Mouse (Mus musculus): ENCODE data around the gene Stab1. TPM values are rescaled to one million over a fixed set of nuclear protein-coding genes. Genes with fewer than 3 reads are reported as not detected.

Gene Stab1
- total RNA-seq, 2 experiments from 2014 or later, result 13.9 to 17.5 TPM

GRCm38 (mm10) chr14:31165991-31166630 is 2.3 kb downstream of the Stab1 start:
- DNase-seq (ENCODE audit: extremely low spot score in 1 of 2, low spot score in 1 of 2), result no peak

DNA sequence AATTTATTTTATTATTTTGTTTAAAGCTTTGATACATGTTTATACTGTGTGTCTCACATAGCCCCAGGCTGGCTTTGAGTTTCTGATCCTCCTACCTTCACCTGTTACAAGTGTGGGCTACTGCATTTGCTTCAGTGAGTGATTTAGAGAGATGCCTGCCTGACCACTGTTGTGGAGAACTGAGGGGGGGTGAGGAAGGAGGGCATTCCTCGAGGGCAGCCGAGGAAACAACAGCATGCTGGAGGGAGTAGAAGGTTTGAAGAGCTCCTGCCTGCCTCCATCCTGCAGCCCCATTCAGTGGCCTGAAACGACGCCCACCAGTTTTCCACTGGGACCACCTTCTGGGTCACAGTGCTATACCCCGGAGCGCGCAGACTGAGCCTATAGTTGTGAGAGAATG is 3.0 kb downstream of the Stab1 start:
- DNase-seq (ENCODE audit: extremely low spot score in 1 of 2, low spot score in 1 of 2), result no peak

DNA sequence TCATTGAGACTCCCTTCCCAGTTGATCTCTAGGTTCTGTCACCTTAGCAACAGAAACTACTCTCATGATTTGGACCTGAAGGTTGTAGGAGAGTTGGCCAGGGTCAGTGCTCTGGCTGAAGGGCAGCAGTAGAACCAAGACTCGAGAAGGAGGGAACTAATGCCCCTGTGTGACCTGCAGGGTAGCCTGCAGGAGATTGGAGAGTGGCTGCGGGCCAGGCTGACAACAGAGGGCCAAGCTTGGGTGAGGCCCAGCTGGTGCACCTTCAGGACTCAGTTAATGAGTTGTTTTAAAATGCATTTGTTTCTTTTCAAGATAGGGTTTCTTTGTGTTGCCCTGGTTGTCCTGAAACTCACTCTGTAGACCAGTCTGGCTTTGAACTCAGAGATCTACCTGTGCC is 3.4 kb downstream of the Stab1 start:
- no peak for DNase-seq (ENCODE audit: extremely low spot score in 1 of 2, low spot score in 1 of 2)

- DNase-seq (ENCODE audit: extremely low spot score in 1 of 2, low spot score in 1 of 2), result no peak
Measured at GRCm38 (mm10) chr14:31164067-31164466, 4.4 kb downstream of the Stab1 start.

GRCm38 (mm10) chr14:31161638-31162037 is 6.8 kb downstream of the Stab1 start:
- DNase-seq (ENCODE audit: extremely low spot score in 1 of 2, low spot score in 1 of 2), result no peak

DNA sequence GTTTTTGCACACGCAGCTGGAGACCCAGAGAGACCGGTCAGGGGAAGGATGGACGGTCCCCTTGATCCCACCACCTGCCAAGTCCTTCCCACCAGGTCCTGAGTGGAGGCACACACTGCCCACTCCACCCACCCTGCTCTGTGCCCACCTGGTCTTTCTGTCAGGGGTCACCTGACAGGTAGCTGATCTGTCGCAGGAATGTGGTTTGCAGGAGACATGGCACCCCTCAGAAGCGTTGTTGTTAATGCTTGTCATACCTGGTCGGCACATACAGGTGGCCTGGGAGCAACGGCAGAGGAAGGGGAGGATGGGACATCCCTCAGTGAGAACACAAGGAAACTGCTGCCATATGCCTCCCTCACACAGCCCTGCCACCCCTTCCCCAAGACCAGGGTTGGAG is 7.2 kb downstream of the Stab1 start:
- DNase-seq (ENCODE audit: extremely low spot score in 1 of 2, low spot score in 1 of 2), result no peak

- DNase-seq (ENCODE audit: extremely low spot score in 1 of 2, low spot score in 1 of 2), result no peak
Measured at GRCm38 (mm10) chr14:31160196-31161150, 8.0 kb downstream of the Stab1 start.

- DNase-seq (ENCODE audit: extremely low spot score in 1 of 2, low spot score in 1 of 2), result no peak
Measured at GRCm38 (mm10) chr14:31145694-31146093, 22.7 kb downstream of the Stab1 start.

- no peak for DNase-seq (ENCODE audit: extremely low spot score in 1 of 2, low spot score in 1 of 2)
Measured at GRCm38 (mm10) chr14:31141011-31141410, 27.4 kb downstream of the Stab1 start.

DNA sequence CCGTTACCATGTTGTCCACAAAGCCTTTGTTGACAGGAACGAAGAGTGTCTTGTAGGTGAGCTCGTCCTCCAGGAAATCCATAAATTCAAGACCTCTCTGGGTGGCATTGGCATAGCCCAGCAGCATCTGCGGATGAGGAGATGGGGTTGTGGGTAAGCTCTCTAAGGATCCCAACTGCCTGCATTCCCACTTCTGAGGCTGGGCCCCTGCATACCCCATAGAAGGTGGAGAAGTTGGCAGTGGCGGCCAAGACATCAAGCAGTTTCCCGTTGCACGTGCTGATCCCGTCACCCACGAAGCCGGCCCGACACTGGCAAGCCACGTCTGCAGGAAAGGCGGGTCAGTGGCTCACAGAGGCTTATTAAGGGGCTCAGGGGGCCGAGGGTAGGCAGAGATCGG is 28.3 kb downstream of the Stab1 start:
- no peak for DNase-seq (ENCODE audit: extremely low spot score in 1 of 2, low spot score in 1 of 2)

- DNase-seq (ENCODE audit: extremely low spot score in 1 of 2, low spot score in 1 of 2), result no peak
Measured at GRCm38 (mm10) chr14:31139666-31140065, 28.8 kb downstream of the Stab1 start.

DNA sequence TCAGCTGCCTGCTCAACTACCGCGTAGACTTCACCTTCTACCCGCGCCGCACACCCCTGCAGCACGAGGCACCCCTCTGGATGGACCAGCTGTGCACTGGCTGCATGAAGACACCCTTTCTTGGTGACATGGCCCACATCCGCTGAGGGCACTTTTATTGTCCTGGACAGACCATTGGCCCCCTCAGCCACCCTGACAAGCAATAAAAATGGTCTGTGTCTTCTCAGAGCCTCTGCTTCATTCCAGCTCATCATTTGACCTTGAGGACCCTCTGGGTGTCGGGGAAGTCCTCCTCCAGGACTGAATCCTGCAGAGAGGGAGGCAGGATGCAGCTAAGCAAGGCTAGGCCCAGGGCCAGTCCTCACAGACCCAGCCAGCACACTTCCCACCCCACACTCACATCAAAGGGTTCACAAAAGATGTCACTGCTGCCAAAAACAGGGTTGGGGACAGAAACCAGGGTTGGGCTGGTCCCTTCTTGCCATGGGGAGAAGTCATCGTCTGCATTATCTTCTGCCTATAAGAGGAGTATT is 29.5 kb downstream of the Stab1 start:
- DNase-seq (ENCODE audit: extremely low spot score in 1 of 2, low spot score in 1 of 2), result no peak

DNA sequence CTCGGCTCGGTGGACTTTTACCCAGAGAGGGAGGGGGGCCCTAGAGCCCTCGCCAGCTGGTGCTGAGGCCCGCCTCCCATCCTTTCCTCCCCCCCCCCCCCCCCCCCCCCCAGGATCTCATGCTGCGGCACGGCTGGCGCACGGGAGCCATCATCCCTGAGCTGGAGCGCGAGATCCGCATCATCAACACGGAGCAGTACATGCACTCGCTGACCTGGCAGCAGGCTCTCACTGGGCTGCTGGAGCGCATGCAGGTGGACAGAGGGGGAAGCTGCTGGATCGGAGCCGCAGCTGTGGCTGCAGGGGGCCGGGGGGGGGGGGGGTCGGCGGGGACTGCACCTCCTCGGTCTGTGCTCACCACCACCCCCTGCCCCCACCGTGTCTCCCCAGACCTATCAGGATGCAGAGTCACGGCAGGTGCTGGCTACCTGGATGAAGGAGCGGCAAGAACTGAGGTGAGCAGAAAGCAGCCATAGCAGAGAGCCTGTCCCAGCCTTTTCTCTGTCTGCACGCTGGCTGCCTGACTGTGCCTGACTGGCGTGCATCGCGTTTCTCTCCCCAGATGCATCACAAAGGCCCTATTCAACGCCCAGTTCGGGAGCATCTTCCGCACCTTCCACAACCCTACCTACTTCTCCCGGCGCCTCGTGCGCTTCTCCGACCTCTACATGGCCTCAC is 30.1 kb downstream of the Stab1 start:
- no peak for DNase-seq (ENCODE audit: extremely low spot score in 1 of 2, low spot score in 1 of 2)

GRCm38 (mm10) chr14:31137791-31138190 is 30.6 kb downstream of the Stab1 start:
- DNase-seq (ENCODE audit: extremely low spot score in 1 of 2, low spot score in 1 of 2), result no peak

DNA sequence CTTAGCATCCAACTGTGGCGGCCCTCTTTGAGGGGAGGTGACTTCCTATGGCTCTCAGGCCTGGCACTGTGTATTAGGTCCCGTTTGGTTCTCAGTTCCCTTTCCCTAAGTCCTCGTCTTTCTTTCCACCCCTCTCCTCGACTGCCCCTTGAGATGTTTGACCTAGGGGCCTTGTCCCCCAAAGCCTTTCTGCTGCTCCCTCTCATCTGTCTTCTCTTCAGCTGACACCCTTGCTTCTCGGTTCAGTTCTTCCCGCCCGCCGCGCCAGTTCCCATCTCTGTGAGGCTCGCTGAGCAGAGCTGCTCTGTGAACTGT is 31.2 kb downstream of the Stab1 start:
- no peak for DNase-seq (ENCODE audit: extremely low spot score in 1 of 2, low spot score in 1 of 2)

DNA sequence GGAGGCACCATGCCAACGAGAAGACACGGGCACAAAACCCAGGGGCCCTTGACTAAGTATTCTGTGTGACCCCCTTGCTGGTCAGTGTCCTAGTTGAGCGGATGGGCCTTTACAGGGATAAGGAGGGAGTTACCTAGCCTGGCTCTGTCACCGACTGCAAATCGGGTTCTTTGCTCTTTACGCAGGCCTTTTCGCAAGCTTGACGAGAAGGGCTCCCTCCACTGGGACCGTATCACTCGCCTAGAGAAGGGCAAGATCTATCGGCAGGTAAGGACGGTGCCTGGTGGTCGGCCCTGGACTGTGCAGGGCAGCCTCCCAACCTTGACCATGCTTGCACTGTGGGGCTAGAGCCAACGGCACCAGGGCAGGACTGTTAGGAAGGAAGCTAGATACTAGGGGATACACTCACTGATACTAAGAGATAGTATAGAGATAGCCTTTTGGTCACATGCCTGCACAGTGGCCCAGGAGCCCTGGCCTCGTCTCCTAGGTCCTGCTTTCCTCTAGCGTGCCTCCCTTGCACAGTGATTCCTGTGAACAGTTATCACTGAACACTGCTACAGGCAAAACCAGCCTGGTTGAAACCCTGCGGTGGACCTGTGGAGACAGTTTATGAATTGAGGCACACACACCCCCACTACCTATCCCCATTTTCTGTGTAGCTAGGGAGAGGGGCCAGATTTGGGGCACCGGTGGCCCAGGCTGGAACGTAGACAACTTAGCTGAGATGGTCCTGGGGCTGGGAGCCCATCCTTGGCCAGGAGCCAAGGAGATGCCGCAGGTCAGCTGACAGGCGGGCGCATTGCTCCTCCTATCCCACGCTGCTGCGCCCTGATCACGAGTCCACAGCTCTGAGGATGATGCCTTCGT is 31.8 kb downstream of the Stab1 start:
- no peak for DNase-seq (ENCODE audit: extremely low spot score in 1 of 2, low spot score in 1 of 2)

DNA sequence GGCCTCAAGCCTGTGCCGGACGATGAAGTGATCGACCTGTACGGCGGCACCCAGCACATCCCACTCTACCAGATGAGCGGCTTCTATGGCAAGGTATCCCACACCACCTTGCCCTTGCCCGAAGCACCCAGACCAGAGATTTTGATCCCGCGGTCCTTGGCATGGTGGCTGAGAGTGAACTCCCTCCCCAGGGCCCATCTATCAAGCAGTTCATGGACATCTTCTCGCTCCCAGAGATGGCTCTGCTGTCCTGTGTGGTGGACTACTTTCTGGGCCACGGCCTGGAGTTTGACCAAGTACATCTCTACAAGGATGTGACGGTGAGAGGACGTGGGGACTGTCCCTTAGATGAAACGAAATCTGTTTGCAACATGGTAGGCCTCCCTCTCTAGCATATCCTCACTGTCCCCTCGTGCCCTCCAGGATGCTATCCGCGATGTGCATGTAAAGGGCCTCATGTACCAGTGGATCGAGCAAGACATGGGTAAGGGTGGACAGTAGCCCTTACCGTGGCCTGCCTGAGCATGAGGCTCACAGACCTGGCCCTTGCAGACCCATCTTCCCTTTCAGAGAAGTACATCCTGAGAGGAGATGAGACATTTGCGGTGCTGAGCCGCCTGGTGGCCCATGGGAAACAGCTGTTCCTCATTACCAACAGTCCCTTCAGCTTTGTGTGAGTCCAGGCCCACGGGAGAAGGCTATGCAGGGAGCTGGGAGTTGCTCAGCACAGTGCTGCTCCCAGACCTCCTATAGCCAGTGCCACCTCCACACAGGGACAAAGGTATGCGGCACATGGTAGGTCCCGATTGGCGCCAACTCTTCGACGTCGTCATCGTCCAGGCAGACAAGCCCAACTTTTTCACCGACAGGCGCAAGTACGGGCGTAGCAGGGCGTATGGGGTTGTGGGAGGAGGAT is 32.7 kb downstream of the Stab1 start:
- no peak for DNase-seq (ENCODE audit: extremely low spot score in 1 of 2, low spot score in 1 of 2)

GRCm38 (mm10) chr14:31134015-31135000 is 34.1 kb downstream of the Stab1 start:
- no peak for DNase-seq (ENCODE audit: extremely low spot score in 1 of 2, low spot score in 1 of 2)

Data from layer of hippocampus, postnatal 25 days (tissue).